Mouse (Mus musculus) MEL (cell line): Measurements from ENCODE around the gene Ssr2. TPM values are rescaled to one million over a fixed set of nuclear protein-coding genes. Genes with fewer than 3 reads are reported as not detected.

Experiments
- DNase-seq: peaks from one replicate; pipeline ENCODE4 v3.0.0; 2011; ENCODE audit warnings: low read depth, low spot score
- H3K27ac ChIP-seq: 2 replicates; pipeline ENCODE4 v1.5.1; 2012; ENCODE audit warnings: low read depth, mild to moderate bottlenecking, control low read depth, low read length, moderate library complexity; ENCODE audit not compliant: control insufficient read depth
- H3K27me3 ChIP-seq, 2 experiments: fragments of 150-350 bp in 1 of 2; sonication (generic) in 1 of 2; 2 replicates each; pipeline ENCODE4 v1.6.1; 2012; ENCODE audit warnings: low read length in 2 of 2, mild to moderate bottlenecking in 2 of 2, improper control_type of control experiment in 1 of 2, moderate library complexity in 1 of 2; ENCODE audit not compliant: insufficient read depth in 2 of 2, control insufficient read depth in 1 of 2
- H3K36me3 ChIP-seq, 2 experiments: 2 replicates each; pipeline ENCODE4 v1.6.1; 2012 to 2014; ENCODE audit warnings: low read length in 2 of 2, improper control_type of control experiment in 1 of 2, inconsistent platforms in 1 of 2, mild to moderate bottlenecking in 1 of 2; ENCODE audit not compliant: insufficient read depth in 2 of 2, control insufficient read depth in 1 of 2
- H3K4me1 ChIP-seq, 2 experiments: fragments of 150-350 bp in 1 of 2; sonication (generic) in 1 of 2; 2 replicates each; pipeline ENCODE4 v1.6.1; 2012; ENCODE audit warnings: low read length in 2 of 2, improper control_type of control experiment in 1 of 2, mild to moderate bottlenecking in 1 of 2; ENCODE audit not compliant: insufficient read depth in 2 of 2, control insufficient read depth in 1 of 2
- H3K4me3 ChIP-seq, 2 experiments: fragments of 150-350 bp in 1 of 2; sonication (generic) in 1 of 2; 2 replicates each; pipeline ENCODE4 v1.5.1; 2012; ENCODE audit warnings: low read depth in 2 of 2, low read length in 2 of 2, mild to moderate bottlenecking in 2 of 2, moderate library complexity in 2 of 2, control low read depth in 1 of 2, improper control_type of control experiment in 1 of 2; ENCODE audit not compliant: control insufficient read depth in 1 of 2, insufficient read depth in 1 of 2
- H3K79me2 ChIP-seq: 2 replicates; pipeline ENCODE4 v1.6.1; 2012; ENCODE audit warnings: mild to moderate bottlenecking, low read length, moderate library complexity; ENCODE audit not compliant: control insufficient read depth, poor library complexity, insufficient read depth
- H3K9ac ChIP-seq: 2 replicates; pipeline ENCODE4 v1.6.1; 2012; ENCODE audit warnings: low read depth, mild to moderate bottlenecking, control low read depth, low read length, moderate library complexity; ENCODE audit not compliant: control insufficient read depth, poor library complexity, severe bottlenecking
- H3K9me3 ChIP-seq: fragments of 150-350 bp; sonication (generic); replicated peaks from 2 replicates; pipeline ENCODE4 v1.6.1; 2012; ENCODE audit warnings: mild to moderate bottlenecking, low read length, improper control_type of control experiment, moderate library complexity; ENCODE audit not compliant: insufficient read depth
- BHLHE40 ChIP-seq: IDR thresholded peaks from 2 replicates; pipeline ENCODE4 v1.6.1; 2012; ENCODE audit warnings: low read depth, mild to moderate bottlenecking, inconsistent platforms, low read length, improper control_type of control experiment, borderline replicate concordance
- CHD1 ChIP-seq: IDR thresholded peaks from 2 replicates; pipeline ENCODE4 v1.6.1; 2012; ENCODE audit warnings: low read depth, mild to moderate bottlenecking, inconsistent platforms, low read length, improper control_type of control experiment
- CHD2 ChIP-seq: IDR thresholded peaks from 2 replicates; pipeline ENCODE4 v1.6.1; 2011; ENCODE audit warnings: low read length, improper control_type of control experiment
- E2F4 ChIP-seq: IDR thresholded peaks from 2 replicates; pipeline ENCODE4 v1.6.1; 2011; ENCODE audit warnings: low read depth, low read length, improper control_type of control experiment, borderline replicate concordance
- ELF1 ChIP-seq: IDR thresholded peaks from 2 replicates; pipeline ENCODE4 v1.6.1; 2014; ENCODE audit warnings: low read depth, mild to moderate bottlenecking, inconsistent platforms, low read length, improper control_type of control experiment, moderate library complexity
- EP300 ChIP-seq, 2 experiments: IDR thresholded peaks; 2 replicates each; pipeline ENCODE4 v1.6.1; 2011; ENCODE audit warnings: improper control_type of control experiment in 2 of 2, low read length in 2 of 2, low read depth in 1 of 2, mild to moderate bottlenecking in 1 of 2
- ETS1 ChIP-seq: IDR thresholded peaks from 2 replicates; pipeline ENCODE4 v1.6.1; 2012; ENCODE audit warnings: low read depth, mild to moderate bottlenecking, inconsistent platforms, low read length, improper control_type of control experiment, moderate library complexity
- GATA1 ChIP-seq: IDR thresholded peaks from 2 replicates; pipeline ENCODE4 v1.6.1; 2011; ENCODE audit warnings: low read depth, low read length, improper control_type of control experiment
- HCFC1 ChIP-seq: IDR thresholded peaks from 2 replicates; pipeline ENCODE4 v1.6.1; 2012; ENCODE audit warnings: low read depth, mild to moderate bottlenecking, inconsistent platforms, low read length, improper control_type of control experiment, moderate library complexity
- MAFK ChIP-seq: IDR thresholded peaks from 2 replicates; pipeline ENCODE4 v1.6.1; 2011; ENCODE audit warnings: low read depth, mild to moderate bottlenecking, low read length, improper control_type of control experiment, borderline replicate concordance
- MAX ChIP-seq: IDR thresholded peaks from 2 replicates; pipeline ENCODE4 v1.6.1; 2011; ENCODE audit warnings: low read length, improper control_type of control experiment
- MAZ ChIP-seq: IDR thresholded peaks from 2 replicates; pipeline ENCODE4 v1.6.1; 2012; ENCODE audit warnings: low read depth, mild to moderate bottlenecking, inconsistent platforms, low read length, improper control_type of control experiment
- MEF2A ChIP-seq: IDR thresholded peaks from 2 replicates; pipeline ENCODE4 v1.6.1; 2014; ENCODE audit warnings: low read depth, mild to moderate bottlenecking, inconsistent platforms, low read length, improper control_type of control experiment; ENCODE audit not compliant: poor library complexity, insufficient replicate concordance, severe bottlenecking; ENCODE audit errors: extremely low read depth
- MXI1 ChIP-seq: IDR thresholded peaks from 2 replicates; pipeline ENCODE4 v1.6.1; 2011; ENCODE audit warnings: mild to moderate bottlenecking, low read depth, low read length, improper control_type of control experiment
- MYB ChIP-seq: IDR thresholded peaks from 2 replicates; pipeline ENCODE4 v1.6.1; 2011; ENCODE audit warnings: mild to moderate bottlenecking, low read depth, low read length, improper control_type of control experiment
- MYC ChIP-seq: IDR thresholded peaks from 2 replicates; pipeline ENCODE4 v1.6.1; 2011; ENCODE audit warnings: low read depth, mild to moderate bottlenecking, low read length, improper control_type of control experiment, moderate library complexity
- NELFE ChIP-seq: IDR thresholded peaks from 2 replicates; pipeline ENCODE4 v1.6.1; 2011; ENCODE audit warnings: low read depth, low read length, improper control_type of control experiment
- NRF1 ChIP-seq: IDR thresholded peaks from 2 replicates; pipeline ENCODE4 v1.6.1; 2014; ENCODE audit warnings: low read depth, mild to moderate bottlenecking, inconsistent platforms, low read length, improper control_type of control experiment, moderate library complexity; ENCODE audit not compliant: poor library complexity, insufficient read depth, severe bottlenecking
- POLR2A ChIP-seq, 2 experiments: IDR thresholded peaks; 2 replicates each; pipeline ENCODE4 v1.6.1; 2011 to 2012; ENCODE audit warnings: low read length in 2 of 2, mild to moderate bottlenecking in 2 of 2, control low read depth in 1 of 2, improper control_type of control experiment in 1 of 2, low read depth in 1 of 2, moderate library complexity in 1 of 2; ENCODE audit not compliant: control insufficient read depth in 1 of 2, insufficient read depth in 1 of 2, poor library complexity in 1 of 2
- POLR2AphosphoS2 ChIP-seq: IDR thresholded peaks from 2 replicates; pipeline ENCODE4 v1.6.1; 2011; ENCODE audit warnings: low read length, improper control_type of control experiment
- RAD21 ChIP-seq: IDR thresholded peaks from 2 replicates; pipeline ENCODE4 v1.6.1; 2011; ENCODE audit warnings: mild to moderate bottlenecking, low read depth, low read length, improper control_type of control experiment
- RCOR1 ChIP-seq: IDR thresholded peaks from 2 replicates; pipeline ENCODE4 v1.6.1; 2012; ENCODE audit warnings: low read depth, mild to moderate bottlenecking, inconsistent platforms, low read length, improper control_type of control experiment
- SIN3A ChIP-seq: IDR thresholded peaks from 2 replicates; pipeline ENCODE4 v1.6.1; 2012; ENCODE audit warnings: low read length, improper control_type of control experiment, inconsistent platforms
- TAL1 ChIP-seq: IDR thresholded peaks from 2 replicates; pipeline ENCODE4 v1.6.1; 2012; ENCODE audit warnings: mild to moderate bottlenecking, inconsistent platforms, low read length, moderate library complexity, mixed read lengths
- TBP ChIP-seq: IDR thresholded peaks from 2 replicates; pipeline ENCODE4 v1.8.0; 2011; ENCODE audit warnings: low read depth, low read length, improper control_type of control experiment
- TCF12 ChIP-seq: IDR thresholded peaks from 2 replicates; pipeline ENCODE4 v1.6.1; 2014; ENCODE audit warnings: low read depth, mild to moderate bottlenecking, inconsistent platforms, low read length, improper control_type of control experiment, moderate library complexity
- UBTF ChIP-seq: IDR thresholded peaks from 2 replicates; pipeline ENCODE4 v1.6.1; 2012; ENCODE audit warnings: low read depth, mild to moderate bottlenecking, inconsistent platforms, low read length, improper control_type of control experiment, moderate library complexity, borderline replicate concordance; ENCODE audit not compliant: insufficient read depth
- USF2 ChIP-seq, 2 experiments: IDR thresholded peaks; 2 replicates each; pipeline ENCODE4 v1.6.1; 2011 to 2012; ENCODE audit warnings: improper control_type of control experiment in 2 of 2, low read length in 2 of 2, borderline replicate concordance in 1 of 2, inconsistent platforms in 1 of 2, low read depth in 1 of 2, mild to moderate bottlenecking in 1 of 2; ENCODE audit not compliant: insufficient read depth in 1 of 2
- ZC3H11A ChIP-seq: IDR thresholded peaks from 2 replicates; pipeline ENCODE4 v1.6.1; 2012; ENCODE audit warnings: low read depth, mild to moderate bottlenecking, inconsistent platforms, low read length, improper control_type of control experiment
- ZKSCAN1 ChIP-seq: IDR thresholded peaks from 2 replicates; pipeline ENCODE4 v1.6.1; 2012; ENCODE audit warnings: low read depth, mild to moderate bottlenecking, inconsistent platforms, low read length, improper control_type of control experiment, moderate library complexity
- ZMIZ1 ChIP-seq: IDR thresholded peaks from 2 replicates; pipeline ENCODE4 v1.6.1; 2012; ENCODE audit warnings: low read depth, mild to moderate bottlenecking, inconsistent platforms, low read length, improper control_type of control experiment, moderate library complexity
- ZNF384 ChIP-seq: IDR thresholded peaks from 2 replicates; pipeline ENCODE4 v1.6.1; 2012; ENCODE audit warnings: low read depth, mild to moderate bottlenecking, inconsistent platforms, low read length, improper control_type of control experiment
- polyA plus RNA-seq, 2 experiments: library from polyadenylated mRNA; stranded (reverse) in 1 of 2; unstranded in 1 of 2; fragments of >175 nt in 1 of 2; fragments of >200 nt in 1 of 2; gene quantifications; 2 replicates each; pipeline versions ENCODE4 v1.2.1 to v1.2.4; 2012; ENCODE audit warnings: low replicate concordance in 2 of 2, low read depth in 1 of 2; ENCODE audit not compliant: insufficient read length in 2 of 2, insufficient read depth in 1 of 2, missing spikeins in 1 of 2
- total RNA-seq: library from RNA; depleted of rRNA; stranded (reverse); fragments of 300-350 nt; gene quantifications from 2 replicates; pipeline ENCODE4 v1.2.3, GENCODE M21; 2012

The Ssr2 gene
- total and polyA plus RNA-seq, 3 experiments: 176 to 706 (median 594) TPM

- TF ChIP-seq EP300 (IDR thresholded peaks at IDR 0.05; ENCODE audit: low read depth in 1 of 2, low read length in 2 of 2): peak in 1 of 2 experiments; percentile 63; a peak in 2 of 4 replicates
- TF ChIP-seq ZMIZ1: peak; percentile 30; the same call in 1 of the 2 replicates
- no peak for TF ChIP-seq ZKSCAN1
- TF ChIP-seq RCOR1: no peak
- TF ChIP-seq RAD21: no peak
- peak; percentile 62 for TF ChIP-seq TBP
- no peak for TF ChIP-seq ZC3H11A
Measured at GRCm38 (mm10) chr3:88622941-88623345, 47.3 kb downstream of the Ssr2 start (continued).

DNA sequence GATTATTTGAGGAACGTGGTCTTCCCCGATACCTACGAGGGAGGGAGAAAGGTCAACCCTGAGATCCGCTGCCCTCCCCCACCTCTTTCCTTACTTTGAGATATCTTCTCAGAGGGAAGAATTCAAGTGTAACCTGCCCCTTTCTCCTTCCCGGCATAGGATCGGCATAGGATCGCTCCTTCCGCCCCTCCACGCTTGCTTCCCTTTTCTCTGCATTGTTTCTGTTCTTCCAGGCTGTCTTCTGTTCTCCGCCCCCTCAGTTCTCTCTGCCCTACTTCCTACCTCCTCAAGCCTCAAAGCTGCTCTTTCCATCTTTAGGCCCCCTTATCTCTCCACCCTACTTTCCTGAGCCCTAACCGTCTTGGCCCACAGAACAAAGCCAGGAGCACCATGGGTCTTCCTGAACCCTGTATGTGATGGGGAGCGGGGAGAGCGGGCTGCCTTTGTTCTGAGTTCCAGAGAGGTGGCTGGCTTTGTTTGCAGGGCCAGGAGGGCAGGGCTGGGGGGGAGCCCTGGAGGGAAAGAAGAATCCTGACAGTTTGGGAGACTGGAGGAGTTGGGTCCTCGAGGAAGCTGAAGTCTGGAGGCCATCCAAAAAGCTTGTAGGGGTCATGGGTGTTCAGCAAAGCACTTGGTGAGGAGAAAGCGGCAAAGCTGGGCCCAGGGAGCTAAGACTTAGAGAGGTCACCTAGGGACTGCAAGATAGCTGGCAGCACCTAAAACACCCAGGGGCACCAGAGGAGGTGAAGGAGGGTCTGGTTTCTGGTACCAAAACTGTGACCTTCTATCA is 47.9 kb downstream of the Ssr2 start:
- Histone ChIP-seq H3K79me2 (peaks cover 84% of the 10 kb centered on the region), H3K36me3 (peaks cover 11 to 61% of the 10 kb centered on the region in 2 experiments), H3K9ac (peak overlapping the region; percentile 85), H3K4me1 (peaks cover 49 to 62% of the 10 kb centered on the region in 2 experiments), H3K27me3 (no peaks in the 10 kb centered on the region), H3K27ac (peak overlapping the region; percentile 97), H3K4me3 (peak overlapping the region; percentile 78 to 87), H3K9me3 (no peaks in the 10 kb centered on the region)
- DNase-seq: peak; percentile 95
- TF ChIP-seq ETS1 (peak; percentile 79), NELFE (peak; percentile 48), CHD1 (peak; percentile 88; the same call in 1 of the 2 replicates), GATA1 (peak; percentile 88), HCFC1 (peak; percentile 64), TCF12 (peak; percentile 87), ZMIZ1 (peak; percentile 76), MEF2A (peak; percentile 78; the same call in 1 of the 2 replicates), BHLHE40 (no peak), E2F4 (no peak), ZNF384 (no peak), MXI1 (peak; percentile 66), POLR2AphosphoS2 (peak; percentile 14; the same call in 1 of the 2 replicates), SIN3A (peak; percentile 70), MAX (peak; percentile 58; the same call in 1 of the 2 replicates), TAL1 (no peak), CHD2 (peak; percentile 9; the same call in 1 of the 2 replicates), ELF1 (peak; percentile 76; the same call in 1 of the 2 replicates), MAFK (peak; percentile 25; the same call in 1 of the 2 replicates), NRF1 (no peak), USF2 (IDR thresholded peaks at IDR 0.05; ENCODE audit: borderline replicate concordance in 1 of 2, insufficient read depth in 1 of 2, low read depth in 1 of 2, low read length in 2 of 2) (no peak), TBP (peak; percentile 70), MYB (peak; percentile 95), RCOR1 (no peak; the same call in 1 of the 2 replicates), UBTF (peak; percentile 84), MAZ (no peak; the same call in 1 of the 2 replicates), POLR2A (IDR thresholded peaks at IDR 0.05; ENCODE audit: control insufficient read depth in 1 of 2, insufficient read depth in 1 of 2, low read depth in 1 of 2, low read length in 2 of 2, poor library complexity in 1 of 2) (peak; percentile 30 to 72), EP300 (IDR thresholded peaks at IDR 0.05; ENCODE audit: low read depth in 1 of 2, low read length in 2 of 2) (peak; percentile 85 to 98), MYC (no peak; the same call in 1 of the 2 replicates)
